Mouse (Mus musculus): ENCODE measurements at regions not wholly inside any gene's neighbourhood (a gene's known extent, or its start where the extent isn't known, plus 50 kb on each side); places are given as distances from the start of the nearest gene placed in this dataset.

DNA sequence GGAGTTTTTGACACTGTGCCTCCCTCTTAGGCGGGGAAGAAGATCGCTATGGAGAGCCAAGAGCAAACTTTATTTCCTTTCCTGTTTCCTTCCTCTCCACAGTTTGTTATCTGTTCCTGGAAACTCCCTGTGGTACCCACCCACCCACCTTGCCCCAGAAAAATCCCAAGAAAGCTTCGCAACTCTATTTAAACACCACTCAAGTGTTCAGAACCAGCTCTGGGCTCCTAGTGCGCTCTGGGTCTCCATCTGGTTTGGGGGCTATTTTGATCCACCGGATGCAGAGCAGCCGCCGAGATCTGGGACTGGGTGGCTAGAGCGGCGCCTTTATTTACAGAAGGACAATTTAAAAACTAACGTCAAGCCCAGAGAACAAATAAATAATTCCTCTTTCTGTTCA lies 158.6 kb downstream of the Trim29 start:
- DNase-seq = no peak

DNA sequence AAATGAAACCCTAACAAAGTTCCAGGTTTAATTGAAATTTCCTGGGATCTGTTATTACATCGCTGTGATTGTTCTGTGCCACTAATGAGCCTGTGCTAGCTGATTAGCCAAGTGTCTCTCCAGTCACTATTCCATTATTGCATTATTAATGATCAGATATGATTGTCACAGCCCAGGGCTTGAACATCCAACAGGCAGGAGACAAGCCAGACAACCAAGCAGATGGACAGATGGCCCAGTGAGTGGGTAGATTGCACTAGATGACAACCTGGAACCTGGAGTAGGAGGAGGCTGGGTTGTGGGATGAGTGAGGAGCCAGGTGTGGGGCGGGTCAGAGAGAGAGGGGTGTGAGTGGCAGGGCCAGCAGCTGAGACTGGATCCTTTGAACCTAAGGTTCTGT lies 161.6 kb downstream of the Trim29 start:
- no peak for DNase-seq

DNA sequence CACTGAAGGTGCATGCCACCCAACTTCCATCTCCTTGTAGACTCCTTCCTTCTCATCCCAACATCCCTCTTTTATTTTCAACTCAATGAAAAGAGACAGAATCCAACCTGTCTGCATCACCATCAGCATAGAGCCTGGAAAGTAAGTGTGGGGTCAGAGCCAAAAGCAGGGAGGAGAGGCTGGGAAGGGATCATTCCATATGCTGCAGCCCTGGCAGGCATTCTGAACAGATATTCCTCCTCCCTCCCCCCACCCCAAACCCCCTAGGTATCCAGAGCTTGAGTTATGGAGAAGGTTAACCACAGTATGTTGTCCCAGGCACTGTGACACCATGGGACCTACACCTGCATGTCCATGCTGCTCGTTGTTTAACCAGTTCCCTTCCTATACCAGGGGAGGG lies 162.5 kb downstream of the Trim29 start:
- DNase-seq = no peak

DNA sequence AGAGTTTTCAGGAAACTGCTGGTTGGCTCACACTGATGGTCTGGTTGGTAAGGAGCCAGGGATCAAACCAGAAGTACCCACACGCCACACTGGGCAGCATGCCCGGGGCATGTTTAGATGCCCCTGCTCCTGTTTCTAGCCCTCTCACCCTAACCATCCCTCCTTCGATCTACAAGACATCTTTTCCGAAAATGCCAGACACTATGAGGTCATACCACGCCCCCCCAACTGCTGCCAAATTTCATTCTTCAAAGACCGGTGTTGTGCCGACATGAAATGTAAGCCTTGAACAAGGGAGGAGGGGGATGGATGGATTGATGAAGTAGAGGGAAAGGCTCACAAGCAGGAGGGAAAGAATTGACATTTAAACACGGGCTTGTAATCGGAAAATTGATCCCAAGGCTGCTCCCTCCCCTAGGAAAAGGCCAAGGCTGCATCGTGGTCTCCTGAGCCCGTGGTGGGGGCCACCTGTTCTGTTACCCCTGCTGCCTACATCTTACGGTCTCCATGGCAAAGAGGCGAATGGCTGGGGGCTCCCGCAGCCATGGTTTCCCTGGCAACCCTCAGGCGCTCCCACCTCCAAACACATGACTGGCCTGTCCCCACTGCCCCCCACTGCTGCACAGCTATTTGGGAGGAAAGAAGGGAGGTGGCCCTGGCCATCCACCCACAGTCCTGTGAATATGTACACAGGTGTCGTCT lies 163.1 kb downstream of the Trim29 start:
- no peak for DNase-seq

DNA sequence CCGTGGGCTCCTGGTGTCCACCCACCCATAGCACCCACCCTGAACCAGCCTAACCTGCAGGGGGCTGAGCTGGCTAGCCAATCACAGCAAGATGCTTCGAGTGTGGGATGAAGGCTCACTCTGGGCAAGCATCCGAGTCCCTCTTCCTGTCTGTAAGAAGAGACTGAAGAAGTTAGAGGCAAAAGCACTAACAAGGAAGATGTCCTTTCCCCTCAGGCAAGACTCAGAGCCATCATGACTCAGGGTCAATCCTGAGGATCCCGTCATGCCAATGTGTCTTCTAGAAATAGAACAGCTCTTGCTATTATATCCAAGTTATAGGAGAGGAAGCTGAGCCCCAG lies 163.6 kb downstream of the Trim29 start:
- DNase-seq = no peak

DNA sequence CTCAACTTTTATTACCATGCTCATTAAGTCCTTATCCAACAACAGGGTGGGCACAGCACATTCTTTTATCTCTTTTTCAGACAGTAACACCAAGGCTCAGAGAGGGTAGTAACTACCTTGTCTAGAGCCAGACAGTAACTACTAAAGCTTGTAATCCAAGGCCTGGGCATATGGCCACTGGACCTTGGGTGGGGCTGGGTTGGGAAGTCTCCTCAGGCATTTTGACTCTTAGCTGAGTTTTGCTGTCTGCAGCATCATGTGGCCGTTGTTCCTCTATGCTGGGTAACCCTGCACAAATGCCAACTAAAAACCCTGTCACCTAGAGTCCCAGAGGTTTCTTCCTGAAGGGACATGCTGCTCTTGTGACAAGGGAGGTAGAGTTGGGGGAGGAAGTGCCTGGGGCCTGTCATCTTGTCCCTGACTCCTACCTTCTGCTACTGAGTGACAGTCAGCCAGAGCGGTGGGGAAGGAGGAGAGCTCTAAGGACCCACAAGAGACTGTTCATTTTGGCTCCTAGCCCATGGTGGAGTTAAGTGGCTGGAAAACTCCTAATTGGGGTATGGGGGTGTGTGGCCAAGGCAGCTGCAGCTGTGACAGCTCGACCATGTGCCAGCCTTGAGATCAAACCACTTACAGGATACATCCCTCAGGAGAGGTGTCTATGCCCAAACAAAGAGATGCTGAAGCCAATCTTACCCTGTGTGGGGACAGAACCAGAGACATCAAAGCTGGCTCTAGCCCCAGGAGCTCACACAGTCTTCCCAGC lies 170.4 kb downstream of the Trim29 start:
- DNase-seq = no peak

DNA sequence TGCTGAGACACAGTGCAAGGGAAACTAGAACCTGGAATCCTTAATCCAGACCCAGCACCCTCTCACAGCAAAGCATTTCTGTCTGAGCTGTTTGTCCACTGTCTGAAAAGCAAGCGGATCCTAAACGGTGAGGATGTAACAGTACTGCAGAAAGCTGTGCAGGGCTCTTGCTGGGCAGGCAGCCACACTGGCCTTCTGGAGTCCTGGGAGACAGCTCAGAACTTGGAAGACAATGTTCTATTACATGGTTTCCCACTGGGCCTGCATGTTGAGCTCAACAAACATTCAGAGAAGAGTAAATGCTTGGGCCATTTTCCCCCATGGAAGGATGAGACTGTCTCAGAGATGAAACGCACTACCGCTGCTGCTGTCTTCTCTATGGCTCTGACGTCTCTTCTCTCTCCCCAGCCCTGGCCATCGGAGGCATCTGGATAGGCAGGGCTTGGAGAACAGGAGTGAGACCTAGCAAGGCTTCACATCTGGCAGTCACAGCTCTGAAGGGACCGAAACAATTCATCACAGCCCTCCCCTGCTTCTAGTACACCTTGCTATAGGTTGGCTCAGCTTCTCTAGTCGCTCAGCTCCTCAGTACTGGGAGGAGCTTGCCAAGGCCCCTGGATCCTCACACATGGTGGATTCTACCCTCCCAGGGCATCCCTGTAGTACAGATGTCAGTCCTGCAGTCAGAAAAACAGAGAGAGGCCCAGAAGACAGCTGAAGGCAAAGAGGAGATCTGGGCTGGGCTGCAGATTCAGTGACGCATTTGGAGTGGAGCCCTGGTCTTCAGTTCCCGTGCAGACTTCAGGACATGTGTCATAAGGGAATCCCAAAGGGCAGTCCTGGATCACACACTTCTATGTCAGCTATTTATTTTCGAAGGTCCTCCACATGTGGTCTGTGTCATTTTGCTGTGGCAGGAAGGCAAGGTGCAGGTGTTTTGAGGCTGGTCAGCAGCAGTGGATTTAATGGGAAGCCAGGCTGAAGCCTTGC lies 171.7 kb downstream of the Trim29 start:
- DNase-seq = no peak

DNA sequence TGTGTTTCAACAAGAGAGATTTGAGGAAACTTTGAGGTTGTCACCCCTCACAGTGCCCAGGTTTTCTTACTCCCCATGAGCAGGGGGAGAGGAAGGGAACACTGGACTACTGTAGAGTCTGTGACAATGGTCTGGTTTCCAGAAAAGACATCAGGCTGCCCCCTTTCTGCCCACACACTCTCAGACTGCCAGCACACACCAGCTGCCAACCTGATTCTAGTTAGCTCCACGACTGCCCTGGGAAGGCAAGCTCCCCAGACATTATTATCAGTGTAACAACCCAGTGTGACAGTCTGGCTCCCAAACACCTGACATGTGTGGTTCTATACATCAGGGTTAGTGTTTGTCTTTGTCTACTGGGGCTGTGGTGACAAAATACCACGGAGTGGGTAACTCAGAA lies 172.5 kb downstream of the Trim29 start:
- no peak for DNase-seq

DNA sequence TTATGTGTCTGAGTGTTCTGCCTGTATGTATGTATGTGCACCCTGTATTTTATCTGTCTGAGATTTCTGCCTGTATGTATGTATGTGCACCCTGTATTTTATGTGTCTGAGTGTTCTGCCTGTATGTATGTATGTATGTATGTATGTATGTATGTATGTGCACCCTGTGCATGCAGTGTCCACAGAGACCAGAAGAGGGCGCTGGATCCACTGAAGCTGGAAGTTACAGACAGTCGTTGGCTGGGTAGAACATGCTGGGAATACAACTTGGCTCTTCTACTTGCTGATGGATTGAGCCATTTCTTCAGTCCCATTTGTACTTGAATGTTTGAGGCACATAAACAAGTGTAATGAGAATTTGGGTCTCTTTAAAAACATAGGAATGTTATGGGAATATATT lies 173.3 kb downstream of the Trim29 start:
- no peak for DNase-seq

DNA sequence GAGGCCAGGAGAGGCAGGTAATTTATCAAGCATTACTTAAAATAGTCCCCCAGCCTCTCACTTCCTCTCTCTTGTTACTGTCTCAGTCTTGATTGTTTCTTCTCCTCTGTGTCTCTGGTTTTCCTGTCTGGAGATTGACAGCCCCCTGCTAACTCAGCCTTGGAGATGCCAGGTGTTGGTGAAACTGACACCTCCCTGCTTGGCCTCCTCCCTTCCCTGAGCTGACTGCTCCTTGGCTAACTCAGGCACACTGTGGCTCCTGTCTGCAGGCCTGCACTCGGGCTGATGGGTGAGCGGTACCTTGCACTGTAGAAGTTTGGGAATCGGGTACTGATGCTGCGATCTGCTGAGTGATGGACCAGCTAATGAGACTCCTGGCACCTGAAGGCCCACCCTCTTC lies 176.1 kb downstream of the Trim29 start:
- no peak for DNase-seq

DNA sequence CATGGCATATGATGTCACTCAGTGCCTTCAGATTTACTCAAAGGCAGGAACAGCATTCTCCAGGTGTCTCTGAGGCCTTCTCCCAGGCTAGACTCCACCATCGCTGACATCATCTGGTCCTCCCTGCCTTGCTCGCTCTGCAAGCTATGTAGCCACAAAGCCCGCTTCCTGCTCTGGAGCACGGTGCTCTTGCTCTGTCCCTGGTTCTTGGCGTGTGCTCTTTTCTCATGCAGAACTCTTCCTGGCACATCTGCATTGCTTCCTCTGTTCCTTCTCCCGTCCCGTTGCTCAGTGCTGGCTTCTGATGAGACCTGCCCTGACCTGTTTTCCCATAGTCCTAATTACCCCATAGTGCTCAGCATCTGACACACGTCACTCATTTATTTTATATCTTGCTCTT lies 178.6 kb downstream of the Trim29 start:
- no peak for DNase-seq

DNA sequence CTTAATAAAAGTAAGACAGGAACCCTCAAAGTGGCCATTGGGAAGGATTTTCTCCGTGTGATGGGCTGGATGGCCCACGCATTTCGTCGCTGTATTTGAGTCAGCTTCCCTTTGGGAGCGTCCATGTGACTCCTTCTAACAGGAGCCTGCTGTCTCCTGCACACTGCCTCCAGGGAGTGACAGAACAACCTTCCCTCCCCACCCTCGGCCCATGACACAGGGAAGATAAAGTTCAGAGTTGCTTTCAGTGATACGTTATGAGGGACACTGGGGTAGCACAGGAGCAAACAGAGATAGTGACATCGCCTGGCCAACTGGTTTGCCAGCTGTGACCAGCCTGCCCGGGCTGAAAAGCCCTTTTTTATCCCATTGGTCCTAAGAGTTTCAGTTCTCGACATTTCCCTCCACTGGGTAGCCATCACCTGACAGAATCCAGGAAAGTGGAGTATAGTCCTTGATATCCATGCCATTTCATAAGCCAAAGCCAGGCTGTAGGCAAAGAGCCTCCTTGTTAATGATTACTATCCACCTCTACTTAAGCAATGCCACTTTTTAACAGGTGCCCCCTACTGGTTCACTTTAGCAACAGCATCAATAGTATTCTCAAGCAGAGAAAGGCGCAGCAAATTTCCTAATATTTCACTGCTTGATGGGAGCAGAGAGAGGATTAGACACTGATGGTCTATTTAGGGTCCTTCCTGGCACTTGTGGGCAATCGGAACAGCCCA lies 180.5 kb downstream of the Trim29 start:
- DNase-seq = peak; percentile 44

DNA sequence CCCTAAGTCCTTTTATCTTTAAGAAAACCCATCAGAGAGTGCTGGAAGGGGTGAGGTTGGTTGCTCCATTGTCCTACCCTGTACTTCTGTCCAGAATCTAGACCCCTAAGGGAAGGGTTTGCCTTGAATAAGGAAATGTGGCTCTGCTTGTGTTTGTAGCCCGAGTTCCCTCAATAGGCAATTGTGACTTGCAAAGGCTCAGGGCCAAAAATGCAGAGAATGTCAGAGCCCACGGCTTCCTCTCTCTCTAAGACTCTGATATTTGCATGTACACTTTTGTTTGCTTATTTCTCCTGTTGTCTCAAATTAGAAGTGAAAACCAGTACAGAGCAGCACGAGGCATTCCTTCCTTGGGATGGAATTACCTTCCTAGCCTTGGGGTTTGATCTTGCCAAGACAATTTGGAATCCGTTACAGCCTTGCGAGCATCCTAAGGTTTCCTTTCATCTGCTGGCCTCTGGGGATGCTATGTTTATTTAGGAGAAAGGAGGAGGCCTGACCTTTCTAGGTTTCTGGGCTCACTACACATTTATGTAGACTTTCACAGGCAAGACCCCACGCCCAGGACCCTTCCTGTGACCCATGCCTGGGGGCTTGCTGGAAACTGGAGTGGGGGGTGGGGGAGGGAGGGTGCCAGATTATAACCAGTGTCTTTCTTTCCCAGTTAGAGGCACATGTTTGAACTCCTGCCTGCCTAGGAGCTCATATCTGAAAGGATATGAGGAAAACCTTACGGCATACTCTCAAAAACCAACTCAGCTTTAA lies 181.8 kb downstream of the Trim29 start:
- no peak for DNase-seq

DNA sequence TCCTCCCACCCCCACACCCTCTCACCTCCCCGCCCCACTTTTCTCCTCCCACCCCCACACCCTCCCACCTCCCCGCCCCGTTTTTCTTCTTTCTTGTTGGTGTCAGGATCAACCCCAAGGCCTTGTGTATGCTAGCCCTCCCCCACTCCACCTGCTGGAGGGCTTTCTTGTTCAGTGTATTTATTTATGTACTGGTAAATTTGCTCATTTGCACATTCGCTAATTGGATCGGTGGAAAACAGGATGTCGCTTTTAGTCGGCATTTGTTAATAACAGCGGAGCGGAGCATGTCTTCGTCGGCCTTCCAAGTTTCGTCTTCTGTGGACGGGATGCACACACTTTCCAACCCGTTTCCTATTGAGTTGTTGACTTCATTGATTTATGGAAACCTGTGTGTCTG lies 187.9 kb downstream of the Trim29 start:
- DNase-seq = no peak

DNA sequence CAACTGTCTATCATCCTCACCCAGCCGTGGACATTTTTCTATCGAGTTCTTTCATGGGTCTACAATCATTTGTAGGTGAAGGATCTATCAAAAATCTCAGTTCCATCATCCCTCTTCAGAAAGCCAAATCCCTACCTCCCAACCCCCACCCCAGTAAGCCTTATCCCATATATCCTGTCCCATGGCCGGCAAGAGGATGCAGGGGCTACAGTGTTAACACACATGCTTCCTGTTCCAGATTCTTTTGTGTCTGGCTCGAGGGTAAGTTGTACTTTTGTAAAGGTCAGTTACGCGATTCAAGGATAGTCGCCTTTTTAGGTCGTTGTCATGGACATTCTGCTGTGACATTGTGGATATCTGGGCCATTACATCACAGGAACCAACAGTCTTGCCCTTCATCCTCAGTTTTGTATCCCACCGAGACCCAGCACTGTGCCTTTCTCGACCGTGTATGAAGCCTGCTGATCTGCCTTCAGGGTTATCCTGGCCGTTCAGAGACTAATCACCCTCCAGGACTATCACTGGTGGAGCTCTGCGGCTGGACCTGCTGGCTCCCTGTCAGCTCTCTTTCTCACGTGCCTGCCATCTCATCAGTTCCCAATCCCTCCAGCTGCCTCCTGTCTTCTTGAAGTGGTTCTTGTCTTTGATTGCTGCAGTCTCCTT lies 193.8 kb downstream of the Trim29 start:
- peak; percentile 27 for DNase-seq

DNA sequence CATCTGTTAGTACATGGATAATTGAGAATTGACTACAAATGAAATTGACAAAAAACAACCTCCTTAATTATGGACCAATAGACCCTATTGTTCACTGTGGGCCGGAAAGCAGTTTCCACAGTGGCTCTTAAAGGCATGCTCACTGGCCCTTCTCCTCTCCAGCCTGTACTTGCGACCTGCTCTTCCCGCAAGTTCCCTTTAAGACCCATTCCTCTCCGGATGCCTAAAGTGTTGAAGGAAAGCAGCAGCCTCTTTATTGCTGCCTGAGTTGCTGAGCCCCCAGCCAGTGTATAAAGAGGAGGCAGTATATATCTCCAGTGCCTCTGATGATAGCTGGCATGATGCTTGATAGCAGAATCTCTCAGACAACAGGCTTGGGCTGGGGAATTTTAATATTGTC lies 195.2 kb downstream of the Trim29 start:
- no peak for DNase-seq

DNA sequence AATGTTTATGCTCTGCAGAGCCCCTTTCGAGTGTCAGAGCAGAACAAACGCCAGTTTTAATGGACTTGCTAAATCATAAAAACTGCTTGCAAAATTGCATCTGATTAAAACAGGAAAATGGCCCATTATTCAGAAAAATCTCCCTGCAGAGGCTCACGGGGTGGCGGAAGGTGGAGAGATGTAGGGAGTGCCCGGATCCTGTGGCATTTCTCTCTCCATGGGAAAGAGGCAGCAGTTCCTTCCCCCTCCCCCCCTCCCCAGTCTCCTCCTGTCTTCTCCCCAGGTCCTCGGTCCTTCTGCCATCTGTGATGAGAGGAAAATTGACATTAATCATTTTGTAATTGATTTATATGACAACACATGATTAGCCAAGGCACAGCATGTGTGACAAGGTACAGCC lies 195.6 kb downstream of the Trim29 start:
- DNase-seq = no peak

DNA sequence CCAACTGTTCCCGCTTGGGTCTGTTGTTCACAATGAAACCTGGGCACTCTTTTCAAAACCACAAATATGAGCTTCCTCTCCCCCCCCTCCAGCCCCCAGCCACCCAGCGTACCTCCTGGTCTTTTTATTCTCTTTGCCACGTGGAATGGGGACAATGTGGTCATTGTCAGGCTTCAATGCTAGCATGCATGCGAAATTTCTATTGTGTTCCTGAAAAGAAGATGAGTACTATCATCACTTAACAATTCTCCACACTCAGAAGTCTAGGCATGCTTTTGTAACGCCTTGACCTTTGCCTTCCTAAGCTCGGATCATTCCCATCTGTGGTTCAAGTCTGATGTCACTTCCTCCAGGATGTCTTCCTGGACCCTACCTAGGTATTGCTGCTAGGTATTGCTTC lies 202.2 kb downstream of the Trim29 start:
- DNase-seq = no peak

DNA sequence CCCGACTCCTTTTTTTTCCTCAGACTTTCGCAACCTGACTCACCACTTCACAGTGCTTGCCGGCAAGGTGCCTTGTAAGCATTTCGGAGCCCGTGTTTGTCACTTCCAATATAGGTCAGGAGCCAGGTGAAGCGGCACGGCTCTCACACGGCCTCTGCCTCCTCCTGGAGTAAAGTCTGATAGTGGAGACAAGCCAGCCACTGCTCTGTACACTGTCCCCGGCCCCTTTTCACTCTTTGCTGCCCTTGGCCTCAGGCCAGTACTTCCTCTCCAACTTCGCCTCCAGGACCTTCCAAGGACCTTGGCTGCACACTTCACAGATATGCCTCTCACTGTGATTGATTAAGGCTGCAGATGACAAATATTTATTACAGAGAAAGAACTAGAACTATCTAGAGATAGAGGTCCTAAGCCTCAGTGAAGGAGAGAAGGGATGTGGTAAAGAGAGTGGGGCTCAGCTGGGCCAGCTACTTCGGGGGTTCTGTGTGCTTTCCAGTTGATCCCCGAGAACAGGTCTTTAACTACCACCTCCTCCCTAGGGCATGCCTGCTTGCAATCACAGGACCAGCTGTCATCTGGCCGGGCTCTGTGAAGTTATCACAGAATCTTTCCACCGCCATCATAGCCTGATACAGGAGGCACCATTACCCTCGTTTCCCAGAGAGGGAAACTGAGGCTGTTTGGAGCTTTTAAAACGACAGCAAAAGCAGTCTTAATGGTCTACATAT lies 204.2 kb downstream of the Trim29 start:
- DNase-seq = peak; percentile 5

DNA sequence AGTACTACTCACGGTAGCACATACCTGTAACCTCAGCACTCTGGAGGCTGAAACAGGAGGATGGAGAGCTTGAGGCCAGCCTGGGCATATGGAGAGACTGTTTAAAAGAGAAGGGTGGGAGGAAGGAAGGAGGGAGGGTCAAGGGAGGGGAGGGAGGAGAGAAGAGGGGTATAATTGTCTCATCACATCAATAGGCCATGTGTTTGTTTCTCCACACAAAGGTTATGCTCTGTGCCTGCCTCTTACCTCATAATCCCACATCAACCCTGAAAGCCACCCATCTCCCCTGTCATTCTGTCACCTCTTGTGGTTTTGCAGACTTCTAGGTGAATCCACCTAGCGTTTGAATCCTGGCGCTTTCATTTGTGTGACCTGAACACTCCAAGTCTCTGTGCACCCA lies 210.3 kb downstream of the Trim29 start:
- DNase-seq = no peak
